Mouse (Mus musculus): Measurements from ENCODE around the gene Sfrp2. TPM values are rescaled to one million over a fixed set of nuclear protein-coding genes. Genes with fewer than 3 reads are reported as not detected.

The Sfrp2 gene
- total RNA-seq (2023; ENCODE audit: inconsistent age): not detected in 4 replicates

GRCm38 (mm10) chr3:83765871-83766725 lies at the start of gene Sfrp2:
Gene Sfrp2 (plus strand): TSS chr3:83766321.

Other genes with a start within 250 kb of the Sfrp2 start
- gene Tlr2, start 75.4 kb downstream of the Sfrp2 start, total RNA-seq (2023; ENCODE audit: inconsistent age): 7.4 to 9.1 TPM (median 8.3 TPM) in 4 replicates